Mouse (Mus musculus) liver, embryonic 14.5 days (tissue): Measurements from ENCODE around the gene Zfp553.

ENCODE experiments used
- CTCF ChIP-seq: IDR thresholded peaks from 2 replicates; pipeline ENCODE4 v1.5.1; 2016; ENCODE audit warnings: antibody characterized with exemption, low read depth, control low read depth
- EP300 ChIP-seq: IDR thresholded peaks from 2 replicates; pipeline ENCODE4 v1.6.1; 2016; ENCODE audit warnings: antibody characterized with exemption, low read depth

DNA sequence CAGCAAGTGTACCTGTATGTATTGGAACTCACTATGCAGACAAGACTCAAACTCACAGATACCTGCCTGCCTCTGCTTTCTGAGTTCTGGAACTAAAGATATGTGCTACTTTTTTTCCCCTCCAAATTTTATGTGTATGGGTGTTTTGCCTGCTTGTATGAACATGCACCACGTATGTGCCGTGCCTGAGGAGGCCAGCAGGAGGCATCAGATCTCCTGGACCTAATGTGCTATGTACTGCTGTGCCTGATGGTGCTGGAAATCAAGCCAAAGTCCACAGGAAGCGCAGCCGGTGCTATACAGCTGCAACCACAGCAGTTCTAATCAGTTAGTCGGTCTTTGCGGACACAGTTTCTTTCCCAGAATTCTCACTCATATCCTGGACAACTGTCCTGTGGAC lies 49.0 kb upstream of the Zfp553 start:
- TF ChIP-seq CTCF: peak; percentile 79
- TF ChIP-seq EP300: no peak
